Comparison of ENCODE assay signal across 10 mouse cellular contexts in the genomic region with DNA sequence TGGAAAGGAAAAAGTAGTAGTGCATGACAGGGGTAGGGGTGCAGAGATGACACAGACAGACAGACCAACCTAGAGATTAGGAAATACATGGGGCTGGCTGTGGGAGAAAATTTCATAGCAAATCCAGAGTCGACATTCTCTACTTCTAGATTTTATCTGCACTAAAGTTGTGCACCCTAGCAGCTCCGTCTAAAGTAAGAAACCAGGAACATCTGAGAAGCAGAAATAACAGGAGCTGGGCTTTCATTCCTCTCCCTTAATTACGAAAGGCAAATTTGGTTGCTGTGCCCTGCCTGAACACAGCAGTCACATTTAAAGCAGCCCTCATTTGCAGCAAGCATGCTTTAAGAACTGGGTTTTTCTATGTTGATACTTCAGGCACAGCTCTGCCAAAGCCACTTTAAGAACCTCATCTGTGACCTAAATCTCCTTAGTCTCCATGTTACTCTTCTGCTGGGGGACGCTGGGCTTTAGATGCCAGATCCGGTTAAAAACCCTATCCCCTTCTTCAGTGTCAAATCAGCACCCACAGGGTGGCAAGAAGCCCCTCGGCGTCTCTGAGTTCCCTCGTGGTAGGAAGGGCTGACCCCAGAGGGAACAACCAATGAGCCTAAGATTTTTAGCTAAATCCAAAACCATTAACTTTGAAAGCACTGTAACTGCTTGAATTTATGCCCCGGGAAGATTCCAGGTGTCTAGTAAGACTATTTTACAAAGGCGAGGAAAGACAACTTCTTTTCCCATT.
DNase-seq lines count a peak whose midpoint lies in the region; ATAC-seq and TF ChIP-seq lines count a peak whose summit lies in the region.
"Had no signal": no experiment of that assay in that cellular context is flagged by ENCODE, and none has a peak within 500 bp of the region (broad histone marks: within the 10 kb centered on the region; RNA-seq: fewer than 3 reads in every experiment).

No protein-coding gene starts in this region.

- H3K79me2 ChIP-seq in myocyte (ENCODE audit: control insufficient read depth, insufficient read depth), result peaks cover 12% of the 10 kb centered on the region

- DNase-seq in intestine, embryonic 14.5 days (ENCODE audit: low spot score), result no peak
- DNase-seq in cerebellum, adult 9-10 months, result peak; percentile 45
- peak; percentile 26 for DNase-seq in hindbrain, embryonic 14.5 days (ENCODE audit: low spot score)
- DNase-seq in layer of hippocampus, postnatal 25 days (ENCODE audit: extremely low spot score in 1 of 2, low spot score in 1 of 2), result no peak
- DNase-seq in gastrocnemius, postnatal 25 days, result no peak

- H3K9ac ChIP-seq in intestine, embryonic 14.5 days (ENCODE audit: low read length), result no peak overlapping the region
- no peak overlapping the region for H3K9ac ChIP-seq in intestine, embryonic 15.5 days
- H3K9ac ChIP-seq in hindbrain, embryonic 14.5 days, result peak overlapping the region; percentile 81

- no peak overlapping the region for H3K4me3 ChIP-seq in intestine, embryonic 14.5 days (ENCODE audit: low read depth, low read length)
- no peak overlapping the region for H3K4me3 ChIP-seq in intestine, embryonic 15.5 days (replicated peaks)
- H3K4me3 ChIP-seq in hindbrain, embryonic 14.5 days (replicated peaks; ENCODE audit: low read length), result peak overlapping the region; percentile 58
- H3K4me3 ChIP-seq in myocyte, result no peak overlapping the region

- peak overlapping the region; percentile 20; the same call in 1 of the 2 replicates for H3K4me2 ChIP-seq in intestine, embryonic 14.5 days (ENCODE audit: low read length)
- no peak overlapping the region for H3K4me2 ChIP-seq in intestine, embryonic 15.5 days (replicated peaks)
- H3K4me2 ChIP-seq in hindbrain, embryonic 14.5 days (replicated peaks), result peak overlapping the region; percentile 97
- H3K4me2 ChIP-seq in myocyte (ENCODE audit: low read depth), result peak overlapping the region; percentile 54

- H3ac ChIP-seq in myocyte (ENCODE audit: control insufficient read depth, insufficient read length), result no peak overlapping the region

- no peaks in the 10 kb centered on the region for H3K27me3 ChIP-seq in intestine, embryonic 14.5 days (replicated peaks; ENCODE audit: control insufficient read depth, insufficient read depth, low read length)
- H3K27me3 ChIP-seq in intestine, embryonic 15.5 days (replicated peaks), result no peaks in the 10 kb centered on the region
- H3K27me3 ChIP-seq in hindbrain, embryonic 14.5 days (ENCODE audit: control insufficient read depth, insufficient read depth, low read length), result no peaks in the 10 kb centered on the region
- H3K27me3 ChIP-seq in myocyte (ENCODE audit: control insufficient read depth, insufficient read depth, insufficient read length), result no peaks in the 10 kb centered on the region

- H3K4me1 ChIP-seq in intestine, embryonic 14.5 days (replicated peaks; ENCODE audit: control insufficient read depth, insufficient read depth, low read length), result peaks cover 26% of the 10 kb centered on the region
- peaks cover 9% of the 10 kb centered on the region for H3K4me1 ChIP-seq in intestine, embryonic 15.5 days (replicated peaks)
- peaks cover 38% of the 10 kb centered on the region for H3K4me1 ChIP-seq in hindbrain, embryonic 14.5 days (replicated peaks; ENCODE audit: control insufficient read depth, insufficient read depth, low read length)

- WGBS in intestine, embryonic 14.5 days, result 65% methylated on average over 10 of the region's 10 CpGs
- WGBS in intestine, embryonic 15.5 days, result 70% methylated on average over 10 of the region's 10 CpGs
- 36% methylated on average over 10 of the region's 10 CpGs for WGBS in hindbrain, embryonic 14.5 days

- no peaks in the 10 kb centered on the region for H3K9me3 ChIP-seq in intestine, embryonic 14.5 days (ENCODE audit: control insufficient read depth, low read length)
- H3K9me3 ChIP-seq in intestine, embryonic 15.5 days, result no peaks in the 10 kb centered on the region
- no peaks in the 10 kb centered on the region for H3K9me3 ChIP-seq in hindbrain, embryonic 14.5 days (ENCODE audit: control insufficient read depth, low read length)
- H3K9me3 ChIP-seq: G1E had no signal

- TF ChIP-seq POLR2A in myocyte (IDR thresholded peaks at IDR 0.05; ENCODE audit: insufficient read length, low read depth), result no peak

- no peak overlapping the region for H3K27ac ChIP-seq in intestine, embryonic 14.5 days (ENCODE audit: low read depth)
- no peak overlapping the region for H3K27ac ChIP-seq in intestine, embryonic 15.5 days
- H3K27ac ChIP-seq in hindbrain, embryonic 14.5 days, result peak overlapping the region; percentile 92
- H3K27ac ChIP-seq: macrophage had no signal

- H3K36me3 ChIP-seq in intestine, embryonic 14.5 days (ENCODE audit: control insufficient read depth, insufficient read depth, low read length), result peaks cover 35% of the 10 kb centered on the region
- H3K36me3 ChIP-seq in intestine, embryonic 15.5 days, result peaks cover 10% of the 10 kb centered on the region
- H3K36me3 ChIP-seq in hindbrain, embryonic 14.5 days (replicated peaks; ENCODE audit: control insufficient read depth, insufficient read depth), result peaks cover 31% of the 10 kb centered on the region
- H3K36me3 ChIP-seq in myocyte (ENCODE audit: control insufficient read depth, insufficient read depth), result peaks cover 33% of the 10 kb centered on the region

- ATAC-seq in intestine, embryonic 14.5 days (replicated peaks; ENCODE audit: low FRiP score, low TSS enrichment, low read depth), result no peak
- no peak for ATAC-seq in intestine, embryonic 15.5 days
- ATAC-seq in hindbrain, embryonic 14.5 days (ENCODE audit: low FRiP score), result no peak
- ATAC-seq in erythroid progenitor cell, adult 5-6 weeks (replicated peaks; ENCODE audit: low FRiP score, poor library complexity, severe bottlenecking), result no peak

TF ChIP-seq in myocyte, 11 proteins besides CTCF, POLR2A, EP300 and RAD21:
- no peak for TF ChIP-seq MYOD1 (IDR thresholded peaks at IDR 0.05; ENCODE audit: control insufficient read depth in 1 of 3, insufficient read length in 2 of 3, low read depth in 2 of 3)
- no peak for TF ChIP-seq USF1 (IDR thresholded peaks at IDR 0.05; ENCODE audit: low read depth)
- TF ChIP-seq REST (IDR thresholded peaks at IDR 0.05; ENCODE audit: insufficient read depth, insufficient read length), result no peak
- no peak for TF ChIP-seq MAX (IDR thresholded peaks at IDR 0.05; ENCODE audit: low read depth)
- no peak for TF ChIP-seq CEBPB (IDR thresholded peaks at IDR 0.05; ENCODE audit: insufficient read depth, poor library complexity, severe bottlenecking)
- TF ChIP-seq TCF3 (IDR thresholded peaks at IDR 0.05; ENCODE audit: insufficient read length, low read depth), result no peak
- TF ChIP-seq MYOG (IDR thresholded peaks at IDR 0.05; ENCODE audit: control insufficient read depth in 1 of 3, insufficient read depth in 1 of 3, insufficient read length in 2 of 3, low read depth in 2 of 3), result no peak
- TF ChIP-seq POLR2AphosphoS2 (IDR thresholded peaks at IDR 0.05; ENCODE audit: insufficient read length, low read depth), result no peak
- TF ChIP-seq SRF (IDR thresholded peaks at IDR 0.05; ENCODE audit: control insufficient read depth, insufficient read length, low read depth), result no peak
- no peak for TF ChIP-seq TCF12 (IDR thresholded peaks at IDR 0.05; ENCODE audit: insufficient read depth, poor library complexity, severe bottlenecking)

Comparison
In these comparisons a context has a peak if more than half of its experiments do, and no peak if none do; other contexts are left out.
1. DNase-seq: peak in cerebellum, adult 9-10 months (single experiment) and hindbrain, embryonic 14.5 days (single experiment); none in intestine, embryonic 14.5 days (single experiment), layer of hippocampus, postnatal 25 days (0 of 2) and gastrocnemius, postnatal 25 days (single experiment).